Mouse (Mus musculus) brain, embryonic 14.5 days (tissue): Measurements from ENCODE around the gene Nell2.

Experiments
- CTCF ChIP-seq: fragments of 200-500 bp; IDR thresholded peaks from 2 replicates; pipeline ENCODE4 v1.5.1; 2012; ENCODE audit warnings: inconsistent platforms, mild to moderate bottlenecking, moderate library complexity, borderline replicate concordance; ENCODE audit not compliant: insufficient read depth, insufficient read length; ENCODE audit errors: extremely low read depth
- POLR2A ChIP-seq: fragments of 200-500 bp; IDR thresholded peaks from 2 replicates; pipeline ENCODE4 v1.6.1; 2012; ENCODE audit warnings: mild to moderate bottlenecking, inconsistent platforms, borderline replicate concordance; ENCODE audit not compliant: poor library complexity, insufficient read depth, insufficient read length, severe bottlenecking; ENCODE audit errors: extremely low read depth

DNA sequence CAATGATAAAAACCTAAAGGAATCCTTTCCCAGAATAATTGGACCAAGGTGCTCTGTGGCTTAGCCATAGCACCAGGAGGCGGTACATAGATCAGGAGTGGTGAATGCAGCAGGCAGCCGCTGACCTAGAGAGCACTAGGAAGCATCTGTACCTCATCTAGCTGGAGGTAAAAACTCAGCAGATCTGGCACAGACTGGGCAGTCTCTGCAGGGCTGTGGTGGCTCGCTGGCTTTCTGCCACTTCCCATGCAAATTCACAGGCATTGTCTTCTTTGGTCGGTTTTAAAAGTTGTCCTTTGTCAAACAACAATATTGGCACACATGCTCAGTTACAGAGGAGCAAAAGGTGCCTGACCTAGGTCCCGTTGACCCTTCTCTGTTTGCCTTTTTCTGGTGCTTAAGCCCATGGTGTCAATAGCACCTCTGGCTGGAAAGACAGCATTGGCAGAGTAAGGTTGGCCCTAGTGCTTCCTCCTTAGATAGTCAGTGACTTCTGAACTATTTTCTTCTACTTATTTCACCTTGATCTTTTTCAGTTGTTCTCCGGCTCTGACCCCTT is 479.1 kb downstream of the Nell2 start:
- TF ChIP-seq CTCF (no peak), POLR2A (no peak)
